Mouse (Mus musculus) spleen, adult 12 weeks (tissue): Measurements from ENCODE around the gene Crygd.

ENCODE experiments used
- DNase-seq: peaks from one replicate; pipeline ENCODE4 v3.0.0; 2022; ENCODE audit warnings: low spot score

Crygd gene

GRCm38 (mm10) chr1:65041837-65042236, 21.4 kb downstream of the Crygd start:
- no peak for DNase-seq

GRCm38 (mm10) chr1:65040806-65041205, 22.4 kb downstream of the Crygd start:
- no peak for DNase-seq

- DNase-seq, result no peak
Observed at GRCm38 (mm10) chr1:65039679-65040078, 23.6 kb downstream of the Crygd start.

GRCm38 (mm10) chr1:65037542-65037941, 25.7 kb downstream of the Crygd start:
- DNase-seq, result no peak

GRCm38 (mm10) chr1:65035513-65035912, 27.7 kb downstream of the Crygd start:
- DNase-seq, result no peak

- DNase-seq, result no peak
Observed at GRCm38 (mm10) chr1:65032641-65033040, 30.6 kb downstream of the Crygd start, which contains the start of gene Akr1cl. Gene Akr1cl (minus strand): TSS chr1:65032759.

- no peak for DNase-seq
Observed at GRCm38 (mm10) chr1:65028206-65028605, 35.0 kb downstream of the Crygd start.

- no peak for DNase-seq
Observed at GRCm38 (mm10) chr1:65012726-65013125, 50.5 kb downstream of the Crygd start.
